Comparison of ENCODE assay signal across 17 mouse cellular contexts in the genomic region with DNA sequence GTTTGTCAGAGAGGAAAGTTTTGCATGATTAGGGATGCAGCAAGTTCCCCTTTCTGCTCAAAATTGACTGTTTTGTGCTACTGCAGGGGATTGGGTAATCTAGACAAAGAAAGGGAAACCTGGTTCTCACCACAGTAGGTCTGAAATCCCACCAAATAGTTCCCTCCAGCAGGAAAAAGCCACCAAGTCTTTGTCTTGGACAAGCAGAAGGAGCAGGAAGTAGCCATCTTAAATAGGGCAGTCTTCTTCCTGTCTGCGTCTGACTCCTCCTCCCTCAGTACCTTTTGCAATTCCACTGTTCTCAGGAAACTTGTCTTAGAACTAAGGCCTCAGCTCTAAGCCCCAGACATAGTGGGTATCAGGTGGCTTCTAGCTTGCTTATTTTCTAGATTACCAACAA.
"Had no signal": no experiment of that assay in that cellular context is flagged by ENCODE, and none has a peak within 500 bp of the region (broad histone marks: within the 10 kb centered on the region; RNA-seq: fewer than 3 reads in every experiment).

No protein-coding gene starts in this region.

- H3K4me3 ChIP-seq: lung, embryonic 15.5 days; midbrain, embryonic 13.5 days; midbrain, embryonic 15.5 days; neural tube, embryonic 12.5 days had no signal

- H3K27me3 ChIP-seq: lung, embryonic 15.5 days; midbrain, embryonic 13.5 days; midbrain, embryonic 15.5 days; neural tube, embryonic 12.5 days had no signal

- ATAC-seq: liver, postnatal 0 days; lung, postnatal 0 days; midbrain, embryonic 13.5 days; midbrain, embryonic 15.5 days had no signal

- H3K9me3 ChIP-seq: lung, embryonic 15.5 days; midbrain, embryonic 15.5 days; neural tube, embryonic 12.5 days had no signal

- H3K4me2 ChIP-seq: lung, embryonic 15.5 days; midbrain, embryonic 11.5 days; midbrain, embryonic 13.5 days; midbrain, embryonic 15.5 days; neural tube, embryonic 12.5 days had no signal

- H3K9ac ChIP-seq: liver, postnatal 0 days; lung, embryonic 15.5 days; midbrain, embryonic 13.5 days; midbrain, embryonic 15.5 days; neural tube, embryonic 12.5 days had no signal

- H3K27ac ChIP-seq: lung, embryonic 15.5 days; macrophage; midbrain, embryonic 13.5 days; midbrain, embryonic 15.5 days; neural tube, embryonic 12.5 days had no signal

- DNase-seq: liver, postnatal 0 days; lung, adult 2 months; lung, postnatal 14 days; lung, postnatal 36 days; right cerebral cortex, postnatal 25 days; right cerebral cortex, postnatal 4 days; spleen, adult 18-20 months; thymus, adult 18-20 months; thymus, postnatal 14 days; thymus, postnatal 36 days had no signal

- H3K4me1 ChIP-seq: lung, embryonic 15.5 days had no signal

- H3K36me3 ChIP-seq: lung, embryonic 15.5 days; midbrain, embryonic 13.5 days; midbrain, embryonic 15.5 days; neural tube, embryonic 12.5 days had no signal
